Mouse (Mus musculus): Measurements from ENCODE around the gene B3gnt4. TPM values are rescaled to one million over a fixed set of nuclear protein-coding genes. Genes with fewer than 3 reads are reported as not detected.

B3gnt4 gene
- total and polyA plus RNA-seq, 2 experiments = not detected

GRCm38 (mm10) chr5:123561128-123561527 is 50.9 kb downstream of the B3gnt4 start:
- no peaks in the 10 kb centered on the region for H3K27me3 ChIP-seq (ENCODE audit: control insufficient read depth, insufficient read depth, low read length)
- H3K4me3 ChIP-seq (ENCODE audit: insufficient read depth, low read depth, low read length) = no peak overlapping the region
- no peak overlapping the region for H3K27ac ChIP-seq (replicated peaks; ENCODE audit: insufficient read depth, low read depth, low read length)
- peaks cover 34% of the 10 kb centered on the region for H3K36me3 ChIP-seq (ENCODE audit: control insufficient read depth, insufficient read depth, low read length)
- H3K9ac ChIP-seq (ENCODE audit: low read depth, low read length) = no peak overlapping the region
- DNase-seq (ENCODE audit: extremely low read depth, low read depth, low spot score) = no peak
- TF ChIP-seq CTCF (IDR thresholded peaks at IDR 0.05; ENCODE audit: low read depth, low read length) (no peak), POLR2A (IDR thresholded peaks at IDR 0.05; ENCODE audit: extremely low read depth, insufficient read depth, low read length) (no peak)
- WGBS = 96% methylated on average over 11 of the region's 11 CpGs
- peaks cover 1% of the 10 kb centered on the region; the same call in 1 of the 2 replicates for H3K4me1 ChIP-seq (ENCODE audit: control insufficient read depth, insufficient read depth, low read length)
- no peaks in the 10 kb centered on the region; the same call in 1 of the 2 replicates for H3K79me2 ChIP-seq (ENCODE audit: control insufficient read depth, insufficient read depth, low read length)

Other genes starting within 250 kb of the B3gnt4 start
- gene Bcl7a, start 166.6 kb upstream of the B3gnt4 start, total RNA-seq (2014; rRNA removed) = 3.0 and 4.0 TPM in 2 replicates
- gene Bcl7a, start 166.6 kb upstream of the B3gnt4 start, polyA plus RNA-seq (2012; rRNA removed) = 3.0 and 3.8 TPM in 2 replicates
- gene Mlxip, start 115.7 kb upstream of the B3gnt4 start, total RNA-seq (2014; rRNA removed) = 2.0 and 2.7 TPM in 2 replicates
- 3.6 and 5.1 TPM in 2 replicates for gene Mlxip, start 115.7 kb upstream of the B3gnt4 start, polyA plus RNA-seq (2012; rRNA removed)
- gene Lrrc43, start 21.2 kb upstream of the B3gnt4 start, total RNA-seq (2014; rRNA removed) = not detected in 2 replicates
- gene Lrrc43, start 21.2 kb upstream of the B3gnt4 start, polyA plus RNA-seq (2012; rRNA removed) = not detected in 2 replicates
- not detected in 2 replicates for gene Il31, start 21.0 kb upstream of the B3gnt4 start, total RNA-seq (2014; rRNA removed)
- gene Il31, start 21.0 kb upstream of the B3gnt4 start, polyA plus RNA-seq (2012; rRNA removed) = not detected in 2 replicates
- 28.1 and 32.8 TPM in 2 replicates for gene Diablo, start 13.7 kb downstream of the B3gnt4 start, total RNA-seq (2014; rRNA removed)
- 25.9 and 31.4 TPM in 2 replicates for gene Diablo, start 13.7 kb downstream of the B3gnt4 start, polyA plus RNA-seq (2012; rRNA removed)
- 0.07 TPM in 1 of 2 replicates, not detected in the other for gene Gm49027, start 15.0 kb downstream of the B3gnt4 start, total RNA-seq (2014; rRNA removed)
- gene Gm49027, start 15.0 kb downstream of the B3gnt4 start, polyA plus RNA-seq (2012; rRNA removed) = 0.54 and 0.76 TPM in 2 replicates
- gene Vps33a, start 62.6 kb downstream of the B3gnt4 start, total RNA-seq (2014; rRNA removed) = 15.4 and 19.7 TPM in 2 replicates
- 10.0 and 10.5 TPM in 2 replicates for gene Vps33a, start 62.6 kb downstream of the B3gnt4 start, polyA plus RNA-seq (2012; rRNA removed)
- gene Clip1, start 174.2 kb downstream of the B3gnt4 start, total RNA-seq (2014; rRNA removed) = 18.5 and 25.2 TPM in 2 replicates
- 10.9 and 11.8 TPM in 2 replicates for gene Clip1, start 174.2 kb downstream of the B3gnt4 start, polyA plus RNA-seq (2012; rRNA removed)
- gene Zcchc8, start 210.6 kb downstream of the B3gnt4 start, total RNA-seq (2014; rRNA removed) = 9.0 and 12.1 TPM in 2 replicates
- 9.6 and 12.7 TPM in 2 replicates for gene Zcchc8, start 210.6 kb downstream of the B3gnt4 start, polyA plus RNA-seq (2012; rRNA removed)
- gene Rsrc2, start 239.0 kb downstream of the B3gnt4 start, total RNA-seq (2014; rRNA removed) = 29.1 and 44.2 TPM in 2 replicates
- gene Rsrc2, start 239.0 kb downstream of the B3gnt4 start, polyA plus RNA-seq (2012; rRNA removed) = 3.7 and 7.0 TPM in 2 replicates
- gene Kntc1, start 239.3 kb downstream of the B3gnt4 start, total RNA-seq (2014; rRNA removed) = 0.37 and 0.94 TPM in 2 replicates
- 0.04 and 0.26 TPM in 2 replicates for gene Kntc1, start 239.3 kb downstream of the B3gnt4 start, polyA plus RNA-seq (2012; rRNA removed)

All from liver, adult 2 months (tissue).